Mouse (Mus musculus): ENCODE results near the gene Pcgf2. TPM values are rescaled to one million over a fixed set of nuclear protein-coding genes. Genes with fewer than 3 reads are reported as not detected.

The Pcgf2 gene
- polyA plus RNA-seq, 1 experiment from 2014 or later = 1.4 TPM

GRCm38 (mm10) chr11:97664771-97665240, 35.5 kb downstream of the Pcgf2 start:
- 24% methylated on average over 6 of the region's 6 CpGs for WGBS (ENCODE audit: insufficient replicate concordance)
- Histone ChIP-seq H3K36me3 (replicated peaks) (no peaks in the 10 kb centered on the region), H3K4me2 (0 out of 2 replicates have a peak overlapping the region, but pooled peaks have one; percentile 75), H3K27ac (replicated peaks) (no peak overlapping the region), H3K9ac (no peak overlapping the region), H3K4me1 (replicated peaks) (peaks cover 34% of the 10 kb centered on the region), H3K27me3 (peaks cover 77% of the 10 kb centered on the region), H3K9me3 (replicated peaks) (no peaks in the 10 kb centered on the region), H3K4me3 (replicated peaks) (no peak overlapping the region)
- no peak for ATAC-seq (ENCODE audit: insufficient read depth)

- no peaks in the 10 kb centered on the region for H3K9me3 ChIP-seq (replicated peaks)
Measured at GRCm38 (mm10) chr11:97664339-97664665, 36.0 kb downstream of the Pcgf2 start.

GRCm38 (mm10) chr11:97663528-97664338, 36.6 kb downstream of the Pcgf2 start:
- ATAC-seq (ENCODE audit: insufficient read depth) = no peak
- no peak overlapping the region for H3K27ac ChIP-seq (replicated peaks)
- peaks cover 41% of the 10 kb centered on the region for H3K4me1 ChIP-seq (replicated peaks)
- peak overlapping the region; percentile 37; the same call in 1 of the 2 replicates for H3K9ac ChIP-seq
- H3K4me3 ChIP-seq (replicated peaks) = peak overlapping the region; percentile 60
- no peaks in the 10 kb centered on the region for H3K36me3 ChIP-seq (replicated peaks)
- peaks cover 83% of the 10 kb centered on the region for H3K27me3 ChIP-seq
- WGBS (ENCODE audit: insufficient replicate concordance) = under 1% methylated on average over 43 of the region's 57 CpGs
- no peaks in the 10 kb centered on the region for H3K9me3 ChIP-seq (replicated peaks)
- peak overlapping the region; percentile 75 for H3K4me2 ChIP-seq

More at GRCm38 (mm10) chr11:97664339-97664665, 36.0 kb downstream of the Pcgf2 start:
- Histone ChIP-seq H3K4me1 (replicated peaks) (peaks cover 35% of the 10 kb centered on the region), H3K9ac (no peak overlapping the region), H3K4me3 (replicated peaks) (peak overlapping the region; percentile 60), H3K4me2 (peak overlapping the region; percentile 75), H3K27ac (replicated peaks) (no peak overlapping the region), H3K27me3 (peaks cover 82% of the 10 kb centered on the region), H3K36me3 (replicated peaks) (no peaks in the 10 kb centered on the region)
- WGBS (ENCODE audit: insufficient replicate concordance) = 2% methylated on average over 6 of the region's 8 CpGs
- no peak for ATAC-seq (ENCODE audit: insufficient read depth)

- H3K4me2 ChIP-seq = peak within 1 kb of the TSS; percentile 75
- H3K27ac ChIP-seq (replicated peaks) = no peak within 1 kb of the TSS
- H3K4me3 ChIP-seq (replicated peaks) = peak within 1 kb of the TSS; percentile 60
- peaks cover 43% of the 10 kb centered on the region for H3K4me1 ChIP-seq (replicated peaks)
- peaks cover 89% of the 10 kb centered on the region for H3K27me3 ChIP-seq
- WGBS (ENCODE audit: insufficient replicate concordance) = under 1% methylated on average over 52 of the region's 76 CpGs
- no peaks in the 10 kb centered on the region for H3K9me3 ChIP-seq (replicated peaks)
- ATAC-seq (ENCODE audit: insufficient read depth) = no peak
- peak within 1 kb of the TSS; percentile 37; the same call in 1 of the 2 replicates for H3K9ac ChIP-seq
- no peaks in the 10 kb centered on the region for H3K36me3 ChIP-seq (replicated peaks)
Measured at GRCm38 (mm10) chr11:97662893-97663527, 37.3 kb downstream of the Pcgf2 start, which contains the start of gene Mllt6. TSS of gene Mllt6 (plus strand) at chr11:97663414.

GRCm38 (mm10) chr11:97662207-97662892, 37.9 kb downstream of the Pcgf2 start:
- Histone ChIP-seq H3K4me3 (replicated peaks) (peak overlapping the region; percentile 60), H3K27ac (replicated peaks) (no peak overlapping the region), H3K9me3 (replicated peaks) (no peaks in the 10 kb centered on the region), H3K4me2 (peak overlapping the region; percentile 75), H3K36me3 (replicated peaks) (no peaks in the 10 kb centered on the region), H3K9ac (no peak overlapping the region), H3K27me3 (peaks cover 89% of the 10 kb centered on the region), H3K4me1 (replicated peaks) (peaks cover 43% of the 10 kb centered on the region)
- ATAC-seq (ENCODE audit: insufficient read depth) = no peak
- WGBS (ENCODE audit: insufficient replicate concordance) = 2% methylated on average over 21 of the region's 21 CpGs

GRCm38 (mm10) chr11:97661648-97662133, 38.6 kb downstream of the Pcgf2 start:
- H3K36me3 ChIP-seq (replicated peaks) = no peaks in the 10 kb centered on the region
- peak overlapping the region; percentile 75 for H3K4me2 ChIP-seq
- peak overlapping the region; percentile 60 for H3K4me3 ChIP-seq (replicated peaks)
- no peak overlapping the region for H3K27ac ChIP-seq (replicated peaks)
- no peak overlapping the region for H3K9ac ChIP-seq
- ATAC-seq (ENCODE audit: insufficient read depth) = no peak
- peaks cover 43% of the 10 kb centered on the region for H3K4me1 ChIP-seq (replicated peaks)
- WGBS (ENCODE audit: insufficient replicate concordance) = 2% methylated on average over 20 of the region's 20 CpGs
- H3K27me3 ChIP-seq = peaks cover 83% of the 10 kb centered on the region
- H3K9me3 ChIP-seq (replicated peaks) = no peaks in the 10 kb centered on the region

GRCm38 (mm10) chr11:97660734-97661647, 39.3 kb downstream of the Pcgf2 start:
- ATAC-seq (ENCODE audit: insufficient read depth) = no peak
- whole genome bisulfite sequencing (ENCODE audit: insufficient replicate concordance) = 3% methylated on average over 27 of the region's 27 CpGs
- Histone ChIP-seq H3K9ac (no peak overlapping the region), H3K27ac (replicated peaks) (no peak overlapping the region), H3K27me3 (peaks cover 78% of the 10 kb centered on the region), H3K4me2 (peak overlapping the region; percentile 75), H3K9me3 (replicated peaks) (no peaks in the 10 kb centered on the region), H3K4me1 (replicated peaks) (peaks cover 43% of the 10 kb centered on the region), H3K36me3 (replicated peaks) (no peaks in the 10 kb centered on the region), H3K4me3 (replicated peaks) (peak overlapping the region; percentile 67)

GRCm38 (mm10) chr11:97659990-97660714, 40.1 kb downstream of the Pcgf2 start:
- H3K9ac ChIP-seq = peak overlapping the region; percentile 62
- H3K27me3 ChIP-seq = peaks cover 70% of the 10 kb centered on the region
- no peaks in the 10 kb centered on the region for H3K36me3 ChIP-seq (replicated peaks)
- peak overlapping the region; percentile 66 for H3K27ac ChIP-seq (replicated peaks)
- under 1% methylated on average over 74 of the region's 78 CpGs for WGBS (ENCODE audit: insufficient replicate concordance)
- H3K9me3 ChIP-seq (replicated peaks) = no peaks in the 10 kb centered on the region
- H3K4me2 ChIP-seq = peak overlapping the region; percentile 75
- ATAC-seq (ENCODE audit: insufficient read depth) = peak; percentile 72
- peaks cover 43% of the 10 kb centered on the region for H3K4me1 ChIP-seq (replicated peaks)
- H3K4me3 ChIP-seq (replicated peaks) = peak overlapping the region; percentile 67

GRCm38 (mm10) chr11:97659267-97659989, 40.9 kb downstream of the Pcgf2 start:
- 2% methylated on average over 13 of the region's 13 CpGs for WGBS (ENCODE audit: insufficient replicate concordance)
- peak overlapping the region; percentile 62 for H3K9ac ChIP-seq
- peak overlapping the region; percentile 75 for H3K4me2 ChIP-seq
- 0 out of 2 replicates have a peak, but pooled peaks have one; percentile 19 for ATAC-seq (ENCODE audit: insufficient read depth)
- no peaks in the 10 kb centered on the region for H3K9me3 ChIP-seq (replicated peaks)
- H3K27me3 ChIP-seq = peaks cover 63% of the 10 kb centered on the region
- no peaks in the 10 kb centered on the region for H3K36me3 ChIP-seq (replicated peaks)
- H3K4me3 ChIP-seq (replicated peaks) = peak overlapping the region; percentile 67
- H3K27ac ChIP-seq (replicated peaks) = peak overlapping the region; percentile 66
- peaks cover 43% of the 10 kb centered on the region for H3K4me1 ChIP-seq (replicated peaks)

Measured in liver, embryonic 15.5 days (tissue).